Mouse (Mus musculus) T-helper 2 cell (primary cell): ENCODE results near the gene Surf1.
"Not testable (repeated sequence)": the region's sequence is repeated elsewhere in the genome, so short reads cannot be mapped to it uniquely, and the experiment has no call there.

ENCODE experiments used
- in situ Hi-C: fragments of 300-600 bp; cut with MboI, MseI; formaldehyde crosslinking; loops from one replicate; pipeline ENCODE4 v1.15.1; 2025; ENCODE audit warnings: high pct_unique_total_duplicates

Surf1 gene

GRCm38 (mm10) chr2:26900731-26901130, 15.6 kb downstream of the Surf1 start:
- in situ Hi-C loops = loop anchor here (5.0 kb wide), 1 partner anchor 253 kb away; no protein-coding TSS in a partner anchor

- in situ Hi-C loops = no loop called here
Measured at GRCm38 (mm10) chr2:26895898-26896297, 20.4 kb downstream of the Surf1 start.

- in situ Hi-C loops = not testable (repeated sequence)
Measured at GRCm38 (mm10) chr2:26886170-26886569, 30.2 kb downstream of the Surf1 start.

- in situ Hi-C loops = not testable (repeated sequence)
Measured at GRCm38 (mm10) chr2:26885541-26885940, 30.8 kb downstream of the Surf1 start.

- in situ Hi-C loops = no loop called here
Measured at GRCm38 (mm10) chr2:26878571-26878970, 37.8 kb downstream of the Surf1 start.

- in situ Hi-C loops = no loop called here
Measured at GRCm38 (mm10) chr2:26870666-26871065, 45.7 kb downstream of the Surf1 start.

- in situ Hi-C loops = no loop called here
Measured at GRCm38 (mm10) chr2:26864879-26865278, 51.5 kb downstream of the Surf1 start, which contains the start of gene Abo. Gene Abo, minus strand, starts transcription at chr2:26864979.
